Mouse (Mus musculus) spleen, adult 2 months (tissue): ENCODE measurements at regions not wholly inside any gene's neighbourhood (a gene's known extent, or its start where the extent isn't known, plus 50 kb on each side); places are given as distances from the start of the nearest gene placed in this dataset.

Experiments used
- DNase-seq, 2 experiments: peaks; one replicate each; pipeline versions ENCODE4 v3.0.0 to v3.0.0-alpha.2; 2012 to 2021; ENCODE audit warnings: low spot score in 2 of 2, low read depth in 1 of 2
- H3K27ac ChIP-seq: fragments of 200-500 bp; 2 replicates; pipeline ENCODE4 v1.5.1; 2012; ENCODE audit warnings: low read length, inconsistent platforms; ENCODE audit not compliant: insufficient read depth
- H3K27me3 ChIP-seq: fragments of 200-500 bp; 2 replicates; pipeline ENCODE4 v1.6.1; 2012; ENCODE audit warnings: mild to moderate bottlenecking, moderate library complexity, low read length, inconsistent platforms; ENCODE audit not compliant: control insufficient read depth, insufficient read depth
- H3K36me3 ChIP-seq: fragments of 200-500 bp; 2 replicates; pipeline ENCODE4 v1.6.1; 2012; ENCODE audit warnings: mild to moderate bottlenecking, low read length, inconsistent platforms; ENCODE audit not compliant: control insufficient read depth, insufficient read depth
- H3K4me1 ChIP-seq: fragments of 200-500 bp; 2 replicates; pipeline ENCODE4 v1.6.1; 2011; ENCODE audit warnings: inconsistent platforms; ENCODE audit not compliant: control insufficient read depth, insufficient read depth, insufficient read length
- H3K4me3 ChIP-seq: fragments of 200-500 bp; 2 replicates; pipeline ENCODE4 v1.5.1; 2011; ENCODE audit warnings: mild to moderate bottlenecking, inconsistent platforms; ENCODE audit not compliant: insufficient read depth, insufficient read length; ENCODE audit errors: extremely low read depth
- CTCF ChIP-seq: fragments of 200-500 bp; IDR thresholded peaks from 2 replicates; pipeline ENCODE4 v1.5.1; 2011; ENCODE audit warnings: mild to moderate bottlenecking, inconsistent platforms; ENCODE audit not compliant: insufficient read depth, insufficient read length, insufficient replicate concordance; ENCODE audit errors: extremely low read depth
- POLR2A ChIP-seq: fragments of 200-500 bp; IDR thresholded peaks from 2 replicates; pipeline ENCODE4 v1.6.1; 2011; ENCODE audit warnings: low read depth, low read length, inconsistent platforms
- WGBS: fragments of 180-500 bp; shearing (Covaris S2); methylation state at CpG from one replicate; pipeline ENCODE4 v1.1.7; 2018; 5-methylcytosine and 5-hydroxymethylcytosine counted together

DNA sequence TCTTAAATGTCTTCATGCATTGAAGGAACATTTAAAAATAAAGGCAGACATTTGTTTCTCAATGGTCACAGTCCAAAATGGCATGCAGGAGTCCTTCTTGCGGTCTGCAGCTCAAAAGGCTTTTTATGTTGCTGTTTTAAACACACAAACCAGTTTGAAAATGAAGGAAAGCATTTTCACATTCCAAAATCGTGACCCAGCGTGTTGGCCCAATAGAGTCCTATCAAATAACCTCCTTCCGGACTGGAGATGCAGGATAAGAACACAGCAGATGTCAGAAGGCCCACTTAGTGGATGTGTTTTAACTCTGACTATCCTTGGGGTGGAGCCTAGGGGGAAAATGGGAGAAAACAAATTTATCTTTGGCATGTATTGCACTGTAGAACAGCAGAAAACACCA, 263.4 kb upstream of the Pik3r1 start:
- Histone ChIP-seq H3K27me3 (no peaks in the 10 kb centered on the region), H3K36me3 (no peaks in the 10 kb centered on the region), H3K27ac (no peak overlapping the region), H3K4me1 (peaks cover 3% of the 10 kb centered on the region; the same call in 1 of the 2 replicates), H3K4me3 (no peak overlapping the region)
- 90% methylated on average over 4 of the region's 4 CpGs for WGBS
- no peak for DNase-seq
- no peak for TF ChIP-seq CTCF
- no peak for TF ChIP-seq POLR2A

DNA sequence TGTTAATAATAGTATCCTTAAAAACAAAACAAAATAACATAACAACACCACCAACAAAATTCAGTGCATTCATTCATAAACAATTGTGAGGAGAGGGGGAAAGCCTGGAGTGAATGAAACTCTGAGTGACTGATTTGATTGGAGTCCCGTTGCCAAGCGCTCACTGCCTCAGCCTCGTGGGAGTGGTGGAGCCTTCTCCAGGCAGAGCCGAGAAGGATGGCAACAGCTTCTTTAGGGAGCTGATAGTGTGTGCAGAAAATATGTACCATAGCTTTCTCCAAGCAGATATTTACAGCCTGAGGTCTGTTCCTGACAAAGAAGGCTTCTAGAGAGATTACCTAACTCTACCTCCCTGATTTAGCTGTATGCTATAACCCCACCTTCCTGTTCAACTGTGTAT, 266.5 kb upstream of the Pik3r1 start:
- 65% methylated on average over 4 of the region's 4 CpGs for WGBS
- DNase-seq, result no peak
- H3K4me3 ChIP-seq, result no peak overlapping the region
- no peak overlapping the region for H3K27ac ChIP-seq
- no peak for TF ChIP-seq CTCF
- no peaks in the 10 kb centered on the region for H3K4me1 ChIP-seq
- no peaks in the 10 kb centered on the region for H3K27me3 ChIP-seq
- no peaks in the 10 kb centered on the region for H3K36me3 ChIP-seq

DNA sequence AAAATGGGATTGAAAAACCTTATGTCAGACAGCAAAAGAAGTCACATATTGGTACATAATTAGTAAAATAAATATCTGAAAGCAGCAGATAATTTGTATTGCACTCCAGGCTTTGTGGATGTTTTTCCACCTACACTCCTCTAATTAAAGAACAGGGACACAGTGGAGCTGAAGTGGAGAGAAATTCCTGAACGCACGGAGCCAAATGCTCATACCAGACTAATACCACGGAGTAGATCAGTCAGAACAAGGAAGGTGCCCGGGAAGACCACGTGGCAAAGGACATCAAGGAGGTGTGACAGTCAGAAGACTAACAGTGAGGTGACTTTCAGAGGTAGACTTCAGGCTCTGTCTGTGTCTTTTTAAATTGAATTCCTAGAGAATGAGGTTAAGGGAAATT, 268.0 kb upstream of the Pik3r1 start:
- H3K4me1 ChIP-seq, result no peaks in the 10 kb centered on the region
- no peak overlapping the region for H3K4me3 ChIP-seq
- no peaks in the 10 kb centered on the region for H3K27me3 ChIP-seq
- DNase-seq, result no peak
- no peak overlapping the region for H3K27ac ChIP-seq
- TF ChIP-seq CTCF (no peak), POLR2A (no peak)
- H3K36me3 ChIP-seq, result no peaks in the 10 kb centered on the region
- WGBS, result 89% methylated on average over 5 of the region's 5 CpGs

DNA sequence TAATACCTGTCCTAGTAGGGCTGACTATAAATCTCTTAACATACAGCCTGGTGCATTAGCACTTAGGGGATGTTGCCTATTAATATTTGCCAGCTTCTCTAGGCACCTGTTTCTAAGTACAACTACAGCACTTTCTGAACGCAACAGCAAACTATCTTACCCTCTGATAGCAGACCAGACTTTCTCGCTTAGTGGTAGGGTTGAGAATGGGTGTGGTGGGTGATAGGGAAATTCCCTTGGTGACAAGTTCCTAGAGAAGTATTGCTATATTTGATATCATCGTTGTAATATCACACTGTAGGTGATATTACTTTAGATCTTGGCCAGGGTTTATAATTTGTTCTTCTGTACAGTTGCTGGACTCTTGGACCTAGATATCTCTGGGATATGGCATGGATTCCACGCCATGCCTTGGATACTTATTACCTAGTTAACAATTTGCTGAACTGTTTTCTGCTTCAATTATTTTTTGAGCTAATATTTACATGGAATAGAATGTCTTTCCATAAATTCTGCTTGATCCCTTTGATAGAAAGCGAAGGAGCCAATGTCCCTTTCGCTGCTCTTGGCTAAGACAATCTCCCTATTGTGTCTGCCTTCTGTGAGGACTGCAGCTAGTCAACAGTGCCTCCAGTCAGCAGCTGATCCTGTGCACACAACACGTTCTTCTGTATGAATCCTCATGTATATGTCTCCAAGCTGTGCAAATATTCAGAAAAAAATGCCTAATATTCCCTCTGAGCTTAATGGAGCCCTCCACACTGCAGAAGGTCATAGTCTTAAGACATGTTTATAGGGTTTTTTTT, 269.0 kb upstream of the Pik3r1 start:
- Histone ChIP-seq H3K4me3 (no peak overlapping the region), H3K4me1 (no peaks in the 10 kb centered on the region), H3K27ac (no peak overlapping the region), H3K36me3 (no peaks in the 10 kb centered on the region), H3K27me3 (no peaks in the 10 kb centered on the region)
- WGBS, result 74% methylated on average over 7 of the region's 7 CpGs
- TF ChIP-seq POLR2A, result no peak
- TF ChIP-seq CTCF, result no peak
- no peak for DNase-seq

GRCm38 (mm10) chr13:102060213-102060612, 292.2 kb upstream of the Pik3r1 start:
- Histone ChIP-seq H3K36me3 (no peaks in the 10 kb centered on the region), H3K27ac (no peak overlapping the region), H3K4me3 (no peak overlapping the region), H3K4me1 (no peaks in the 10 kb centered on the region), H3K27me3 (no peaks in the 10 kb centered on the region)
- DNase-seq, result no peak
- 91% methylated on average over 3 of the region's 3 CpGs for WGBS
- no peak for TF ChIP-seq CTCF
- TF ChIP-seq POLR2A, result no peak

DNA sequence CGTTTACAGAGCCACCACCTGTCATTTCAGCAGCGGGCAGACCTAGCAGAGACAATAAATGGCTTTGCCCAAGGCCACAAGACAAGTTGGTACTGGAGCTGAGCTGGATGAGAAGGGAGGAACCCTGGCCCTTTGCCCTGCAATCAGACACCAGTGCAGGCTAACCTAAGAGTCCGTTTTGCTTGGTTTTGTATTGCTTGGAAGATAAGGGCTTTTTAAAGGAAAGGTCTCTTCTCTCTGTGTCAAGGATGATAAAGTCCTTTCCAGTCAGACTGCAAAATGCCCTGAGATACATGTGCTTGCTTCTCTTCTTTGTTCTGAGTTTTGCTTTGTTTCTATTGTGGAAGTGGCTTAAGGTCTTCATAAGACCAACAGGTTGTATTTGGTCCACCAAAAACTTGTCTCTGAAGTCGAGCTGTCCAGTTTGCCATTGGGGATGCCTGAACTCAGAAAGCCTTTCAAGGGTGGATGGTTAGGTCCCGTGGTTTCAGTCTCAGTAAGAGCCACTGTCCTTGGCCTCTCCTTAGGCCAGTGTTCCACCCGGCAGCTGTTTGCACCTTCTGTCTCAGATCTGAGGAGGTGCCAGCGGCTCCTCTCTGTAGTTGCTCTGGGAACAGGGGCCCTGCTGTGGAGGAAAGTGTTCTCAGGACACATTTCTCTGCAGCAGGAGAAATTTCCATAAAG, 296.7 kb upstream of the Pik3r1 start:
- no peaks in the 10 kb centered on the region for H3K27me3 ChIP-seq
- no peak overlapping the region for H3K4me3 ChIP-seq
- TF ChIP-seq POLR2A (no peak), CTCF (no peak)
- no peaks in the 10 kb centered on the region for H3K4me1 ChIP-seq
- H3K36me3 ChIP-seq, result no peaks in the 10 kb centered on the region
- H3K27ac ChIP-seq, result no peak overlapping the region
- 78% methylated on average over 7 of the region's 7 CpGs for WGBS
- DNase-seq, result no peak

DNA sequence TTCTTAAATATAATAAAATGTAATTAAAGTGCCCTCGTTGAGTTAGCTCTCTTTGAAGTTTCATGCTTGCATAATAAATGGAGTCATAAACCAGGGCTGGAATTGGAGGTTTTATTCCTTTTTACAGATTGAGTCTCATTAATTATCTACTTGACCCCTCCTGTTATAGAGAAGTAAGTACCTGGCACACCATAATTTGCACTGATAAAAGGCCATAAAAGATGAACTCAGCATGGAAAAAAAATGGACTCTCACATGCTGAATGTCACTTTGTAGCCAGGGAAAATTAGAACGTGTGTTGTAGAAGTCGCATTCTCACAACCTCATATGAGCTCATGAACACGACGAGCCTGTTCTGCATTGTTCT, 297.2 kb upstream of the Pik3r1 start:
- 87% methylated on average over 5 of the region's 5 CpGs for WGBS
- no peak overlapping the region for H3K27ac ChIP-seq
- H3K4me1 ChIP-seq, result no peaks in the 10 kb centered on the region
- no peaks in the 10 kb centered on the region for H3K36me3 ChIP-seq
- H3K4me3 ChIP-seq, result no peak overlapping the region
- no peak for TF ChIP-seq POLR2A
- TF ChIP-seq CTCF, result no peak
- no peak for DNase-seq
- no peaks in the 10 kb centered on the region for H3K27me3 ChIP-seq
